Mouse (Mus musculus): ENCODE measurements around the gene Ddx47.

DNA sequence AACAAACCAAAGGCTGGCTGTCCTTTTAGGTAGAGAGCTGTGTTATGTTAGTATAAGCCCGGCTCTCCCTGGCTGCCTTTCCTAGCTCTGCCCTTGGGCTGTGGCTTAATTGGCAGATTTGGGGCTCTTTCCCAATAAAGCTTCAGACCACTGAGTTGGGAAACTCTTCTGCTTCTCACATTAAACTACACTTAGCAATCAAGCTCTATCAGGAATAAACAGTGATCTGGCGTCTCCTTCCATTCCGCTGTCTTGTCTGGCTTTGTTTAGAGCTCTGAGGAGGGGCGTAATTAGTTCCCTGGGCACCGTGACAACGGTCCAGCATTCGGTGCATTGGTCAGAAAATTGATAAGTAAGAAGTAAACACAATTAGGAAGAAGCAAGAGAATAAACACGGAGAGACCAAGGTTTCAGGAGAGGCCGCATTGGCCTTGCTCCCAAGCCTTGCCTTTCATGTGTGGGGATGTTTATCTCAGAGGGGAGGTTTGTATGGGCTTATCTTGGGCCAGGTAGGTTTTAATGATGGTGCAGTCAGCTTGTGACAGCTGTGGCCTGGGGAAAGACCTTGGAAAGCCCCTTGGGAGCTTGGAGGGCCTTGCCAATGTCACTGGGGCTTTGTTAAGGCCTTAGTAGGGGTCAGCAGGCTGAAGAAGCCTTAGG, 49.4 kb upstream of the Ddx47 start:
- TF ChIP-seq POLR2A (IDR thresholded peaks at IDR 0.05; ENCODE audit: low read depth, low read length) (no peak), CTCF (IDR thresholded peaks at IDR 0.05; ENCODE audit: borderline replicate concordance, insufficient read depth, low read length) (no peak)

Data from embryonic fibroblast, embryonic 13.5 days (primary cell).